Mouse (Mus musculus): Measurements from ENCODE around the gene Iqcd.

The Iqcd gene

GRCm38 (mm10) chr5:120574469-120575063 is 14.2 kb upstream of the Iqcd start:
- peak; percentile 95 for DNase-seq

- DNase-seq: peak; percentile 92
Measured at GRCm38 (mm10) chr5:120576781-120577301, 12.0 kb upstream of the Iqcd start.

GRCm38 (mm10) chr5:120577935-120578441 is 10.8 kb upstream of the Iqcd start:
- DNase-seq: peak; percentile 94

GRCm38 (mm10) chr5:120578504-120579081 is 10.2 kb upstream of the Iqcd start:
- DNase-seq: peak; percentile 98

GRCm38 (mm10) chr5:120579211-120579897 is 9.5 kb upstream of the Iqcd start:
- DNase-seq: peak; percentile 99

- peak; percentile 92 for DNase-seq
Measured at GRCm38 (mm10) chr5:120579898-120580626, 8.8 kb upstream of the Iqcd start.

- peak; percentile 94 for DNase-seq
Measured at GRCm38 (mm10) chr5:120582002-120582401, 6.8 kb upstream of the Iqcd start.

GRCm38 (mm10) chr5:120583511-120583910 is 5.3 kb upstream of the Iqcd start:
- DNase-seq: no peak

- no peak for DNase-seq
Measured at GRCm38 (mm10) chr5:120584968-120585367, 3.8 kb upstream of the Iqcd start.

- DNase-seq: peak; percentile 95
Measured at GRCm38 (mm10) chr5:120586741-120587615, 1.8 kb upstream of the Iqcd start.

GRCm38 (mm10) chr5:120587616-120587926 is 1.2 kb upstream of the Iqcd start:
- peak; percentile 98 for DNase-seq

GRCm38 (mm10) chr5:120587940-120588568 is 762 bp upstream of the Iqcd start:
- no peak for DNase-seq

- no peak for DNase-seq
Measured at GRCm38 (mm10) chr5:120590356-120591010, 1.7 kb downstream of the Iqcd start.

- DNase-seq: no peak
Measured at GRCm38 (mm10) chr5:120592141-120592540, 3.3 kb downstream of the Iqcd start.

GRCm38 (mm10) chr5:120594485-120594884 is 5.7 kb downstream of the Iqcd start:
- no peak for DNase-seq

- no peak for DNase-seq
Measured at GRCm38 (mm10) chr5:120599625-120600024, 10.8 kb downstream of the Iqcd start.

- DNase-seq: peak; percentile 94
Measured at GRCm38 (mm10) chr5:120600946-120601668, 12.3 kb downstream of the Iqcd start.

GRCm38 (mm10) chr5:120602210-120602609 is 13.4 kb downstream of the Iqcd start:
- no peak for DNase-seq

- no peak for DNase-seq
Measured at GRCm38 (mm10) chr5:120603515-120603914, 14.7 kb downstream of the Iqcd start.

- peak; percentile 96 for DNase-seq
Measured at GRCm38 (mm10) chr5:120604839-120605238, 16.0 kb downstream of the Iqcd start.
